Mouse (Mus musculus) liver, postnatal 0 days (tissue): ENCODE results near the gene Abi3.

Source experiments
- CTCF ChIP-seq: sonication (generic); IDR thresholded peaks from 2 replicates; pipeline ENCODE4 v1.5.1; 2016; ENCODE audit warnings: antibody characterized with exemption, low read depth
- EP300 ChIP-seq: IDR thresholded peaks from 2 replicates; pipeline ENCODE4 v1.6.1; 2016; ENCODE audit warnings: antibody characterized with exemption, low read depth, mild to moderate bottlenecking

GRCm38 (mm10) chr11:95794201-95794600, 48.1 kb downstream of the Abi3 start:
- TF ChIP-seq EP300 (no peak), CTCF (no peak)
